In genomic region chr11:5715630-5716105, GRCm38 (mm10) we compare ENCODE assay signal across 8 mouse cellular contexts. TPM values are rescaled to one million over a fixed set of nuclear protein-coding genes. Genes with fewer than 3 reads are reported as not detected.
DNase-seq lines count a peak whose midpoint lies in the region; ATAC-seq and TF ChIP-seq lines count a peak whose summit lies in the region.

Mrps24 (minus strand) TSS chr11:5715680.

- H3K4me3 ChIP-seq in lung, embryonic 16.5 days (ENCODE audit: low read length), result no peak within 1 kb of the TSS
- H3K4me3 ChIP-seq in cortical plate, adult 2 months (ENCODE audit: insufficient read depth, low read length), result no peak within 1 kb of the TSS
- H3K4me3 ChIP-seq in midbrain, embryonic 13.5 days (replicated peaks), result no peak within 1 kb of the TSS

- no peaks in the 10 kb centered on the region for H3K4me1 ChIP-seq in lung, embryonic 16.5 days (replicated peaks; ENCODE audit: control insufficient read depth, insufficient read depth, low read length)
- H3K4me1 ChIP-seq in cortical plate, adult 2 months (ENCODE audit: control insufficient read depth, insufficient read depth, low read length), result no peaks in the 10 kb centered on the region
- no peaks in the 10 kb centered on the region for H3K4me1 ChIP-seq in midbrain, embryonic 13.5 days (replicated peaks)

- no peaks in the 10 kb centered on the region for H3K9me3 ChIP-seq in lung, embryonic 16.5 days (ENCODE audit: control insufficient read depth, low read length)
- H3K9me3 ChIP-seq in midbrain, embryonic 13.5 days, result no peaks in the 10 kb centered on the region

- peaks cover 33% of the 10 kb centered on the region for H3K36me3 ChIP-seq in lung, embryonic 16.5 days (ENCODE audit: control insufficient read depth, insufficient read depth, low read length)
- H3K36me3 ChIP-seq in midbrain, embryonic 13.5 days, result peaks cover 48% of the 10 kb centered on the region

- DNase-seq in lung, postnatal 4 days, result no peak
- no peak for DNase-seq in heart, adult 8-10 months (ENCODE audit: low spot score)
- DNase-seq in layer of hippocampus, postnatal 14 days (ENCODE audit: low spot score in 2 of 2), result no peak
- no peak for DNase-seq in retina, postnatal 1 day
- DNase-seq in cerebellum, postnatal 4 days (ENCODE audit: low spot score in 2 of 2), result no peak

- WGBS in lung, embryonic 16.5 days, result 90% methylated on average over 14 of the region's 14 CpGs
- 86% methylated on average over 14 of the region's 14 CpGs for WGBS in midbrain, embryonic 13.5 days

- no peak for TF ChIP-seq CTCF in cortical plate, adult 2 months (IDR thresholded peaks at IDR 0.05; ENCODE audit: extremely low read depth, insufficient read depth, low read length)

- no peak for ATAC-seq in lung, embryonic 16.5 days (ENCODE audit: low read depth)
- ATAC-seq in midbrain, embryonic 13.5 days, result no peak

- no peak for TF ChIP-seq POLR2A in cortical plate, adult 2 months (IDR thresholded peaks at IDR 0.05; ENCODE audit: extremely low read depth, insufficient read depth, low read length)

- no peak within 1 kb of the TSS for H3K27ac ChIP-seq in lung, embryonic 16.5 days (ENCODE audit: low read length)
- no peak within 1 kb of the TSS for H3K27ac ChIP-seq in cortical plate, adult 2 months (ENCODE audit: insufficient read depth, low read length)
- no peak within 1 kb of the TSS for H3K27ac ChIP-seq in midbrain, embryonic 13.5 days

- no peak within 1 kb of the TSS for H3K4me2 ChIP-seq in lung, embryonic 16.5 days (ENCODE audit: low read depth, low read length)
- H3K4me2 ChIP-seq in midbrain, embryonic 13.5 days (replicated peaks), result no peak within 1 kb of the TSS

- H3K27me3 ChIP-seq in lung, embryonic 16.5 days (ENCODE audit: control insufficient read depth, insufficient read depth, low read depth, low read length), result no peaks in the 10 kb centered on the region
- H3K27me3 ChIP-seq in midbrain, embryonic 13.5 days, result no peaks in the 10 kb centered on the region

- no peak within 1 kb of the TSS for H3K9ac ChIP-seq in lung, embryonic 16.5 days (ENCODE audit: low read length)
- no peak within 1 kb of the TSS for H3K9ac ChIP-seq in midbrain, embryonic 13.5 days (replicated peaks)

RNA-seq across cellular contexts. Expression of gene Mrps24, which starts in this region (rescaled TPM):
- 180 TPM in 2 replicates for polyA plus RNA-seq in lung, embryonic 16.5 days (2015; fragmentation: Nextera tagmentation; extraction: Ambion mirVana)
- polyA plus RNA-seq in cortical plate, adult 2 months (2012; rRNA removed), result 96.6 and 109 TPM in 2 replicates
- 100 to 1,000 TPM; 148 to 162 (median 150) TPM for total RNA-seq in heart, adult 8-10 months (2022)
- total RNA-seq in layer of hippocampus, postnatal 14 days (2021), result 10 to 100 TPM; 73.1 to 76.8 TPM
- polyA plus RNA-seq in midbrain, embryonic 13.5 days (2015; fragmentation: Nextera tagmentation; extraction: Ambion mirVana), result 160 and 177 TPM in 2 replicates
